In genomic region chr11:107760001-107760400, GRCm38 (mm10) we compare ENCODE assay signal across 25 mouse cellular contexts. TPM values are rescaled to one million over a fixed set of nuclear protein-coding genes. Genes with fewer than 3 reads are reported as not detected.
DNase-seq lines count a peak whose midpoint lies in the region; ATAC-seq lines count a peak whose summit lies in the region.
"Had no signal": no experiment of that assay in that cellular context is flagged by ENCODE, and none has a peak within 500 bp of the region (broad histone marks: within the 10 kb centered on the region; RNA-seq: fewer than 3 reads in every experiment).

No protein-coding gene starts in this region.

- intact Hi-C loops in heart, postnatal 14 days (cut with DNase I), result no loop called here

- no peak overlapping the region for H3K4me3 ChIP-seq in forebrain, embryonic 10.5 days
- H3K4me3 ChIP-seq in forebrain, embryonic 14.5 days (ENCODE audit: low read depth, low read length), result no peak overlapping the region
- H3K4me3 ChIP-seq in limb, embryonic 15.5 days, result no peak overlapping the region
- H3K4me3 ChIP-seq: embryonic facial prominence, embryonic 12.5 days; gastrocnemius, adult 2 months; heart, adult 2 months; heart, embryonic 15.5 days; liver, embryonic 13.5 days had no signal

- 28% methylated on average over 10 of the region's 10 CpGs for WGBS in forebrain, embryonic 10.5 days
- WGBS in forebrain, embryonic 14.5 days, result 11% methylated on average over 10 of the region's 10 CpGs
- 25% methylated on average over 10 of the region's 10 CpGs for WGBS in limb, embryonic 15.5 days

- no peak for ATAC-seq in forebrain, embryonic 14.5 days
- ATAC-seq in limb, embryonic 15.5 days (ENCODE audit: insufficient number of reproducible peaks, low FRiP score, low TSS enrichment, low read depth), result 0 out of 2 replicates have a peak, but pooled peaks have one; percentile 41
- no peak for ATAC-seq in monocyte, adult 5-6 weeks (replicated peaks; ENCODE audit: insufficient number of reproducible peaks, low FRiP score, low TSS enrichment, poor library complexity, severe bottlenecking)
- ATAC-seq: activated CD4-positive, CD25-positive, alpha-beta regulatory T cell, adult 4 months; lung, postnatal 0 days; Patski had no signal

- no peaks in the 10 kb centered on the region for H3K9me3 ChIP-seq in forebrain, embryonic 10.5 days
- no peaks in the 10 kb centered on the region for H3K9me3 ChIP-seq in forebrain, embryonic 14.5 days (replicated peaks; ENCODE audit: control insufficient read depth, low read length)
- no peaks in the 10 kb centered on the region for H3K9me3 ChIP-seq in limb, embryonic 15.5 days
- H3K9me3 ChIP-seq: embryonic facial prominence, embryonic 12.5 days; heart, embryonic 15.5 days; liver, embryonic 13.5 days had no signal

- DNase-seq in layer of hippocampus, postnatal 36 days, result peak; percentile 15 to 24
- no peak for DNase-seq in layer of hippocampus, adult 8-10 months (ENCODE audit: low spot score in 2 of 2)
- no peak for DNase-seq in forebrain, embryonic 10.5 days (ENCODE audit: extremely low spot score, low spot score)
- peak; percentile 66 for DNase-seq in forebrain, embryonic 14.5 days (ENCODE audit: low spot score)
- DNase-seq in heart, postnatal 14 days, result no peak
- no peak for DNase-seq in adrenal gland, postnatal 25 days
- DNase-seq: adrenal gland, postnatal 14 days; cerebellum, adult 8-10 months; gastrocnemius, adult 2 months; heart, adult 2 months; kidney, postnatal 25 days; liver, embryonic 13.5 days; right cerebral cortex, postnatal 4 days; thymus, postnatal 36 days had no signal

- H3K9ac ChIP-seq in forebrain, embryonic 14.5 days (ENCODE audit: low read length), result no peak overlapping the region
- no peak overlapping the region for H3K9ac ChIP-seq in limb, embryonic 15.5 days
- H3K9ac ChIP-seq: embryonic facial prominence, embryonic 12.5 days; heart, embryonic 15.5 days; liver, embryonic 13.5 days had no signal

- no peak overlapping the region for H3K4me2 ChIP-seq in forebrain, embryonic 14.5 days (ENCODE audit: low read length)
- no peak overlapping the region for H3K4me2 ChIP-seq in limb, embryonic 15.5 days
- H3K4me2 ChIP-seq: embryonic facial prominence, embryonic 12.5 days; heart, embryonic 15.5 days; liver, embryonic 13.5 days had no signal

- H3K27ac ChIP-seq in forebrain, embryonic 10.5 days, result peak overlapping the region; percentile 60
- H3K27ac ChIP-seq in forebrain, embryonic 14.5 days (ENCODE audit: low read depth, low read length), result peak overlapping the region; percentile 16; the same call in 1 of the 2 replicates
- peak overlapping the region; percentile 23 for H3K27ac ChIP-seq in limb, embryonic 15.5 days
- H3K27ac ChIP-seq: embryonic facial prominence, embryonic 12.5 days; gastrocnemius, adult 2 months; heart, adult 2 months; heart, embryonic 15.5 days; liver, embryonic 13.5 days had no signal

- peaks cover 53% of the 10 kb centered on the region for H3K4me1 ChIP-seq in forebrain, embryonic 10.5 days
- H3K4me1 ChIP-seq in forebrain, embryonic 14.5 days (ENCODE audit: control insufficient read depth, insufficient read depth, low read length), result peaks cover 40% of the 10 kb centered on the region
- peaks cover 36% of the 10 kb centered on the region for H3K4me1 ChIP-seq in limb, embryonic 15.5 days
- H3K4me1 ChIP-seq: liver, embryonic 13.5 days had no signal

- peaks cover 10% of the 10 kb centered on the region for H3K36me3 ChIP-seq in forebrain, embryonic 10.5 days (replicated peaks)
- peaks cover 3% of the 10 kb centered on the region; the same call in 1 of the 2 replicates for H3K36me3 ChIP-seq in forebrain, embryonic 14.5 days (ENCODE audit: control insufficient read depth, insufficient read depth, low read length)
- no peaks in the 10 kb centered on the region for H3K36me3 ChIP-seq in limb, embryonic 15.5 days
- H3K36me3 ChIP-seq: embryonic facial prominence, embryonic 12.5 days; heart, embryonic 15.5 days; liver, embryonic 13.5 days had no signal

- peaks cover 12% of the 10 kb centered on the region; the same call in 1 of the 2 replicates for H3K27me3 ChIP-seq in forebrain, embryonic 10.5 days (ENCODE audit: poor library complexity, severe bottlenecking)
- no peaks in the 10 kb centered on the region for H3K27me3 ChIP-seq in forebrain, embryonic 14.5 days (replicated peaks; ENCODE audit: control insufficient read depth, insufficient read depth, low read length)
- H3K27me3 ChIP-seq in limb, embryonic 15.5 days, result no peaks in the 10 kb centered on the region
- H3K27me3 ChIP-seq: embryonic facial prominence, embryonic 12.5 days; heart, embryonic 15.5 days; Patski had no signal

RNA-seq across cellular contexts. Expression of gene Cacng4, which starts 34.4 kb away (rescaled TPM):
- 10 to 100 TPM; 23.6 to 26.7 TPM for total RNA-seq in layer of hippocampus, postnatal 36 days (2021)
- total RNA-seq in layer of hippocampus, adult 8-10 months (2022), result 10 to 100 TPM; 20.4 to 24.2 (median 22.2) TPM
- 6.3 and 7.0 TPM in 2 replicates for polyA plus RNA-seq in forebrain, embryonic 10.5 days (2016; fragmentation: Nextera tagmentation; extraction: Ambion mirVana)
- 35.4 and 40.8 TPM in 2 replicates for polyA plus RNA-seq in forebrain, embryonic 14.5 days (2014; fragmentation: Nextera tagmentation; extraction: Ambion mirVana)
- polyA plus RNA-seq in limb, embryonic 15.5 days (2015; fragmentation: Nextera tagmentation; extraction: Ambion mirVana), result 3.8 and 4.3 TPM in 2 replicates
- total RNA-seq in heart, postnatal 14 days (2021), result under 1 TPM; 0.33 to 0.49 TPM
- total RNA-seq in adrenal gland, postnatal 25 days (2021), result 4.3 and 6.9 TPM in 2 replicates
- total RNA-seq in monocyte, adult 5-6 weeks (2017), result not detected in 3 replicates
- total RNA-seq: common myeloid progenitor, adult 5-6 weeks; gastrocnemius, adult 2 months; heart, adult 2 months; megakaryocyte-erythroid progenitor cell, adult 5-6 weeks had no signal
- polyA plus RNA-seq: activated CD4-positive, CD25-positive, alpha-beta regulatory T cell, adult 4 months had no signal

RNA-seq across cellular contexts. Expression of gene Cacng1, which starts 43.7 kb away (rescaled TPM):
- total RNA-seq in layer of hippocampus, postnatal 36 days (2021), result not detected
- not detected for total RNA-seq in layer of hippocampus, adult 8-10 months (2022)
- 0.16 TPM in 1 of 2 replicates, not detected in the other for polyA plus RNA-seq in forebrain, embryonic 10.5 days (2016; fragmentation: Nextera tagmentation; extraction: Ambion mirVana)
- polyA plus RNA-seq in forebrain, embryonic 14.5 days (2014; fragmentation: Nextera tagmentation; extraction: Ambion mirVana), result 0.14 and 0.28 TPM in 2 replicates
- polyA plus RNA-seq in limb, embryonic 15.5 days (2015; fragmentation: Nextera tagmentation; extraction: Ambion mirVana), result 14.0 and 46.1 TPM in 2 replicates
- not detected for total RNA-seq in heart, postnatal 14 days (2021)
- not detected in 2 replicates for total RNA-seq in adrenal gland, postnatal 25 days (2021)
- not detected in 3 replicates for total RNA-seq in monocyte, adult 5-6 weeks (2017)
- total RNA-seq: common myeloid progenitor, adult 5-6 weeks; heart, adult 2 months; layer of hippocampus, postnatal 14 days; left cerebral cortex, postnatal 25 days; megakaryocyte-erythroid progenitor cell, adult 5-6 weeks had no signal
- polyA plus RNA-seq: activated CD4-positive, CD25-positive, alpha-beta regulatory T cell, adult 4 months had no signal

Comparison
In these comparisons a context has a peak if more than half of its experiments do, and no peak if none do; other contexts are left out.
1. DNase-seq: peak in layer of hippocampus, postnatal 36 days (2 of 2) and forebrain, embryonic 14.5 days (single experiment); none in layer of hippocampus, adult 8-10 months (0 of 2), forebrain, embryonic 10.5 days (single experiment), heart, postnatal 14 days (0 of 2) and adrenal gland, postnatal 25 days (single experiment).
2. Peak in every context shown above with its lines, with median percentiles within 50 percentile points of each other: H3K27ac ChIP-seq.